Comparison of ENCODE assay signal across 13 mouse cellular contexts in genomic region chr11:120984448-120985330, GRCm38 (mm10). TPM values are rescaled to one million over a fixed set of nuclear protein-coding genes. Genes with fewer than 3 reads are reported as not detected.
DNase-seq lines count a peak whose midpoint lies in the region; ATAC-seq and TF ChIP-seq lines count a peak whose summit lies in the region.
"Had no signal": no experiment of that assay in that cellular context is flagged by ENCODE, and none has a peak within 500 bp of the region (broad histone marks: within the 10 kb centered on the region; RNA-seq: fewer than 3 reads in every experiment).

No protein-coding gene starts in this region.

- no peak; the same call in 1 of the 2 replicates for ATAC-seq in liver, postnatal 0 days

- TF ChIP-seq EP300 in liver, postnatal 0 days (IDR thresholded peaks at IDR 0.05; ENCODE audit: low read depth): 0 out of 2 replicates have a peak, but pooled peaks have one; percentile 23

- peak overlapping the region; percentile 25; the same call in 1 of the 2 replicates for H3K27ac ChIP-seq in liver, postnatal 0 days (ENCODE audit: low read depth)
- H3K27ac ChIP-seq: embryonic facial prominence, embryonic 15.5 days; hindbrain, embryonic 15.5 days had no signal

- H3K4me3 ChIP-seq in liver, postnatal 0 days (ENCODE audit: low read depth, low read length): no peak overlapping the region
- H3K4me3 ChIP-seq: embryonic facial prominence, embryonic 15.5 days; hindbrain, embryonic 15.5 days had no signal

- no peak for TF ChIP-seq CTCF in liver, postnatal 0 days (IDR thresholded peaks at IDR 0.05; ENCODE audit: low read depth)

- 79% methylated on average over 4 of the region's 4 CpGs for WGBS in liver, postnatal 0 days (ENCODE audit: insufficient replicate concordance)

- H3K9me3 ChIP-seq in liver, postnatal 0 days (ENCODE audit: low read length): no peaks in the 10 kb centered on the region
- H3K9me3 ChIP-seq: embryonic facial prominence, embryonic 15.5 days; hindbrain, embryonic 15.5 days had no signal

- peaks cover 66% of the 10 kb centered on the region for H3K36me3 ChIP-seq in liver, postnatal 0 days (replicated peaks; ENCODE audit: insufficient read depth, low read length)

- no peak overlapping the region for H3K4me2 ChIP-seq in liver, postnatal 0 days (ENCODE audit: low read depth, low read length)
- H3K4me2 ChIP-seq: embryonic facial prominence, embryonic 15.5 days; hindbrain, embryonic 15.5 days had no signal

- peak; percentile 27 to 39 for DNase-seq in cerebellum, postnatal 36 days
- DNase-seq in cerebellum, adult 11 months: no peak
- DNase-seq in kidney, adult 8-10 months: peak; percentile 27 to 31
- no peak for DNase-seq in kidney, adult 18-20 months
- peak; percentile 84 for DNase-seq in adrenal gland, adult 2 months
- DNase-seq in liver, postnatal 0 days: no peak
- no peak for DNase-seq in natural killer cell, adult 2 months (ENCODE audit: low spot score in 2 of 2)
- no peak for DNase-seq in layer of hippocampus, adult 18-20 months (ENCODE audit: low spot score in 2 of 2)
- DNase-seq: cerebellum, adult 9-10 months; layer of hippocampus, adult 9-11 months; retina, postnatal 1 day had no signal

- no peaks in the 10 kb centered on the region for H3K27me3 ChIP-seq in liver, postnatal 0 days (ENCODE audit: insufficient read depth, low read length)
- H3K27me3 ChIP-seq: embryonic facial prominence, embryonic 15.5 days; hindbrain, embryonic 15.5 days had no signal

- H3K4me1 ChIP-seq in liver, postnatal 0 days (ENCODE audit: insufficient read depth): peaks cover 51% of the 10 kb centered on the region

- no peak overlapping the region for H3K9ac ChIP-seq in liver, postnatal 0 days (replicated peaks)
- H3K9ac ChIP-seq: embryonic facial prominence, embryonic 15.5 days; hindbrain, embryonic 15.5 days had no signal

RNA-seq across cellular contexts. Expression of gene Csnk1d, which starts 6.4 kb away (rescaled TPM):
- 100 to 1,000 TPM; 114 to 126 TPM for total RNA-seq in adrenal gland, adult 2 months (2021)
- 39.8 and 48.7 TPM in 2 replicates for polyA plus RNA-seq in adrenal gland, adult 2 months (2012; rRNA removed)
- 29.9 and 30.0 TPM in 2 replicates for polyA plus RNA-seq in liver, postnatal 0 days (2015; fragmentation: Nextera tagmentation; extraction: Ambion mirVana)
- total RNA-seq in layer of hippocampus, adult 18-20 months (2021): 100 to 1,000 TPM; 136 TPM

RNA-seq across cellular contexts. Expression of gene Slc16a3, which starts 36.4 kb away (rescaled TPM):
- 1 to 10 TPM; 1.2 to 1.3 TPM for total RNA-seq in adrenal gland, adult 2 months (2021)
- polyA plus RNA-seq in adrenal gland, adult 2 months (2012; rRNA removed): 1.4 and 2.5 TPM in 2 replicates
- polyA plus RNA-seq in liver, postnatal 0 days (2015; fragmentation: Nextera tagmentation; extraction: Ambion mirVana): 9.9 and 13.9 TPM in 2 replicates
- total RNA-seq in layer of hippocampus, adult 18-20 months (2021): 1 to 10 TPM; 1.7 to 4.5 TPM

RNA-seq across cellular contexts. Expression of gene Ccdc57, which starts 52.0 kb away (rescaled TPM):
- total RNA-seq in adrenal gland, adult 2 months (2021): 10 to 100 TPM in 1 of 2 experiments, 1 to 10 TPM in 1; 8.4 to 20.4 TPM
- 2.7 and 3.5 TPM in 2 replicates for polyA plus RNA-seq in adrenal gland, adult 2 months (2012; rRNA removed)
- polyA plus RNA-seq in liver, postnatal 0 days (2015; fragmentation: Nextera tagmentation; extraction: Ambion mirVana): 1.2 and 1.4 TPM in 2 replicates
- total RNA-seq in layer of hippocampus, adult 18-20 months (2021): 1 to 10 TPM; 6.9 to 7.7 TPM

RNA-seq across cellular contexts. Expression of gene Cd7, which starts 54.5 kb away (rescaled TPM):
- under 1 TPM; 0.69 TPM for total RNA-seq in adrenal gland, adult 2 months (2021)
- polyA plus RNA-seq in adrenal gland, adult 2 months (2012; rRNA removed): 1.8 and 3.3 TPM in 2 replicates
- 3.2 and 3.3 TPM in 2 replicates for polyA plus RNA-seq in liver, postnatal 0 days (2015; fragmentation: Nextera tagmentation; extraction: Ambion mirVana)
- total RNA-seq in layer of hippocampus, adult 18-20 months (2021): not detected
- polyA plus RNA-seq: hindbrain, embryonic 15.5 days had no signal

Comparison
In these comparisons a context has a peak if more than half of its experiments do, and no peak if none do; other contexts are left out.
1. DNase-seq: peak in cerebellum, postnatal 36 days (2 of 2), kidney, adult 8-10 months (2 of 2) and adrenal gland, adult 2 months (single experiment); none in cerebellum, adult 11 months (single experiment), kidney, adult 18-20 months (single experiment), liver, postnatal 0 days (single experiment), natural killer cell, adult 2 months (0 of 2) and layer of hippocampus, adult 18-20 months (0 of 2).